Mouse (Mus musculus) CD4-positive helper T cell, adult 2 months (primary cell): ENCODE data around the gene Pxdc1.

ENCODE experiments used
- DNase-seq: peaks from one replicate; pipeline ENCODE4 v3.0.0-alpha.2; 2012; ENCODE audit warnings: low read depth, missing footprints, low spot score

Pxdc1 gene

GRCm38 (mm10) chr13:34651474-34651991 lies 1.8 kb downstream of the Pxdc1 start:
- no peak for DNase-seq

- no peak for DNase-seq
These were observed 2.3 kb downstream of the Pxdc1 start for GRCm38 (mm10) chr13:34650953-34651352.

GRCm38 (mm10) chr13:34650371-34650770 lies 2.9 kb downstream of the Pxdc1 start:
- no peak for DNase-seq

- DNase-seq, result no peak
These were observed 5.5 kb downstream of the Pxdc1 start for GRCm38 (mm10) chr13:34647751-34648150.

- DNase-seq, result no peak
These were observed 6.1 kb downstream of the Pxdc1 start for GRCm38 (mm10) chr13:34647221-34647620.

- no peak for DNase-seq
These were observed 7.0 kb downstream of the Pxdc1 start for GRCm38 (mm10) chr13:34646240-34646750.

GRCm38 (mm10) chr13:34645519-34645918 lies 7.8 kb downstream of the Pxdc1 start:
- DNase-seq, result no peak

- DNase-seq, result no peak
These were observed 8.9 kb downstream of the Pxdc1 start for GRCm38 (mm10) chr13:34644401-34644800.

- no peak for DNase-seq
These were observed 9.4 kb downstream of the Pxdc1 start for GRCm38 (mm10) chr13:34643926-34644325.

GRCm38 (mm10) chr13:34642941-34643875 lies 10.1 kb downstream of the Pxdc1 start:
- peak; percentile 29 for DNase-seq

- DNase-seq, result no peak
These were observed 12.2 kb downstream of the Pxdc1 start for GRCm38 (mm10) chr13:34641066-34641465.

GRCm38 (mm10) chr13:34635978-34636377 lies 17.3 kb downstream of the Pxdc1 start:
- DNase-seq, result no peak

GRCm38 (mm10) chr13:34630319-34630718 lies 23.0 kb downstream of the Pxdc1 start:
- no peak for DNase-seq

- DNase-seq, result no peak
These were observed 23.5 kb downstream of the Pxdc1 start for GRCm38 (mm10) chr13:34629741-34630140.

- no peak for DNase-seq
These were observed 25.8 kb downstream of the Pxdc1 start for GRCm38 (mm10) chr13:34627446-34627845.

- no peak for DNase-seq
These were observed 28.9 kb downstream of the Pxdc1 start for GRCm38 (mm10) chr13:34624414-34624813.

GRCm38 (mm10) chr13:34612402-34612801 lies 40.9 kb downstream of the Pxdc1 start:
- no peak for DNase-seq

GRCm38 (mm10) chr13:34609711-34610110 lies 43.6 kb downstream of the Pxdc1 start:
- no peak for DNase-seq

GRCm38 (mm10) chr13:34607079-34607478 lies 46.2 kb downstream of the Pxdc1 start:
- DNase-seq, result no peak

GRCm38 (mm10) chr13:34605884-34606283 lies 47.4 kb downstream of the Pxdc1 start:
- no peak for DNase-seq

GRCm38 (mm10) chr13:34605206-34605605 lies 48.1 kb downstream of the Pxdc1 start:
- no peak for DNase-seq

GRCm38 (mm10) chr13:34604406-34604805 lies 48.9 kb downstream of the Pxdc1 start:
- DNase-seq, result no peak

GRCm38 (mm10) chr13:34602757-34603156 lies 50.5 kb downstream of the Pxdc1 start:
- no peak for DNase-seq
